Mouse (Mus musculus): Measurements from ENCODE around the gene Cpt1a.

Gene Cpt1a

DNA sequence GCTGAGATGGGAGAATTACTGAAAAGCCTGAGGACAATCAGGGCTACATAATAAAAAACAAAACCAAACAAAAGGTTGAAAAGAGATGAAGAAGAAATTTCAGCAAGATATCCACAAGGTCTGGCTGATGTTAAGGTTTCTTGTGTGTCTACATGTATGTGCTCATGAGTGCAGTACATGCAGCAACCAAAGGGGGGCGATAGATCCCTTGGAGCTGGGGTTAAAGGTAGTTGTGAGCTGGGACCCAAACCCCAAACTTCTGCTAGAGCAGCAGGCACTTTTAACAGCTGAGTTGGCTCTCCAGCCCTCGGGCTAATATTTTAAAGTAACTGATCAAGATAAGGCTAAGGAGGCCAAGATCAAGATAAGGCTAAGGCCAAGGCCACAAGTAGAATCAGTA lies 51.9 kb downstream of the Cpt1a start:
- DNase-seq, result no peak

DNA sequence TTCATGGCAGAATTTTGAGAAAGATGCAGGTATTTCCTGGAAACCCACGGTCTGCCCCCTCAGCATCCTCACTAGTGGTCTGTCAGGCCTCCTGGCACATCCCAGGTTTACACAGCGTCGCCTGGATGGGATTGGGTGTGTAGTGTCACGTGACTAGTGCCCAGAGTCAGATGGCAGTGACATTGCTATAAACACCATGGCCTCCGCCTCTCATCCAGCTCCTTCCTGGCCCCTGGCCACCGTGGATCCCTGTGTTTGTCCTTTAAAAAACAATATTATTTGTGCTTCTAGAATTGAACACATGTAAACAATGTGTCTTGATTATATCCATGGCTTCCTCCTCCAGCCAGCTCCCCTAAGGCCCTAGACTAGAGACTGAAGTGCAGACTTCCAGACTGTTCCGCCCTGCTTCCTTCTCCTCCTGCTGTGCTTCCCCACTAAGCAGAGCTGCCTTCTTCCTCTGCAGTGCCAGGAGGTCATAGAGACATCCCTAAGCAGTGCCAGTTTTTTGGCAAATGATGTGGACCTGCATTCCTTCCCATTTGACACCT lies 53.9 kb downstream of the Cpt1a start:
- no peak for DNase-seq

DNA sequence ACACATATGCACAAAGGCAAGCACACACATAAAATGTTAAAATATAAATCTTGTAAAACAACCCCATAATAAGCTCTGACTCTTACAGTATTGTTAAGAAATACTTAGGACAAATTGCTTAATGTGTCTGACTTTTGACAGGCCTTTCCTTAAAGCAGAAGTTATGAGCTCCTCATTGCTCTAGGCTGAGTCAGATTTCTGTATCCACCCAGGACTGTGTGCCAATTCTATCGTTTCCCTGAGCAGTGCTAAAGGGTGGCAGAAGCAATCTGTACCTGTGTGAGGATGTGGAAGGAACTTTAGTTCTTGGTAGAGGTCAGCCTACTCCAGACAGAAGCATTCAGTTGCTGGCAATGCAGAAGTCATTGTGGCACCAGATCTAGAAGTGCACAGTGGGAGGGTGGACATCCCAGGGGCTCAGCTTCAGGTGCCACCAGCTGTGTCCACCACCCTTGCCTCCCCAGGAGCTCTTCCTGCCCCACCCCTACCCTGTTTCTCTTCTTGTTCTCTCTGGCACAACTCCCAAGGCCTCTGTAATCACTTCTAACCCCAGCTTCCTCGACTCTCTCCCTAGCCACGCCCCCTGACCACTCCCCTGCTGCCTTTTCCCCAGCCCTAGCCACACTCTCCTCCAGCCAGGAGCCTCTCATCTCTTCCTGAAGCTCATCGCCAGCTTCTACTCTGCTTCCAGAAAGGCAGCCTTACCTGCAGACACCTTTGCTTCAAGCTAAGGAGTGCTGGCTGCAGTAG lies 55.0 kb downstream of the Cpt1a start:
- no peak for DNase-seq

DNA sequence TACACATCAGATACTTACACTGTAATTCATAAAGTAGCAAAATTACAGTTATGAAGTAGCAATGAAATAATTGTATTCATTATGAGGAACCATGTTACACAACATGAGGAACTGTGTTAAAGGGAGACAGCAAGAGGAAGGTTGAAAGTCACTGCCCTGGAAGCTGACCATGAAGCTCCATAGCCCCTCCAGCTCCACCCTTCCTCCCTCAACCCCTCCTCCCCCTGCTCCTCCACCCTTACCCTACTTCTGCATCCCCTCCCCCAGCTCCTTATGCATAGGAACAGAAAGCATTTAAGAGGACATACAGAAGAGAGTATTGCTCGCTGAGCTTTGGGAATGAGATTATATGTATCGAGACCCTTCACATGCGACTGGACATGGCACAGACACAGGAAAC lies 56.5 kb downstream of the Cpt1a start:
- DNase-seq, result no peak

DNA sequence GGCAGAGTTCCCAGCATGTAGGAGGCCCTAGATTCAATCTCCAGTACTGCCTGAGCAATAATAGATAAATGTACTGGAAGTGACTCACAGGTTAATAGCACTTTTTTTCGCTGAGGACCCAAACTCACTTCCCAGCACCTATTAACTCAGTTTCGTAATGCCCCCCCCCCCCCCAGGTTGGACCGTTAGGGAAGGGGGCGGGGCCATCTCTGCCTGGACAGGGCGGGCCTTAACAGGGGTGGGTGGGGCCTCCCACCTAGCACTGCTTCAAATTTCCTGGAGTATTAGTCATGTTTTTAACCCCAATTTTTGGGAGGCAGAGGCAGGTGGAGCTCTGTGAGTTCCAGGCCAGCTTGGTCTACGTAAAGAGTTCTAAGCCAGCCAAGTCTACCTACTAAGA lies 65.9 kb downstream of the Cpt1a start:
- DNase-seq, result no peak

DNA sequence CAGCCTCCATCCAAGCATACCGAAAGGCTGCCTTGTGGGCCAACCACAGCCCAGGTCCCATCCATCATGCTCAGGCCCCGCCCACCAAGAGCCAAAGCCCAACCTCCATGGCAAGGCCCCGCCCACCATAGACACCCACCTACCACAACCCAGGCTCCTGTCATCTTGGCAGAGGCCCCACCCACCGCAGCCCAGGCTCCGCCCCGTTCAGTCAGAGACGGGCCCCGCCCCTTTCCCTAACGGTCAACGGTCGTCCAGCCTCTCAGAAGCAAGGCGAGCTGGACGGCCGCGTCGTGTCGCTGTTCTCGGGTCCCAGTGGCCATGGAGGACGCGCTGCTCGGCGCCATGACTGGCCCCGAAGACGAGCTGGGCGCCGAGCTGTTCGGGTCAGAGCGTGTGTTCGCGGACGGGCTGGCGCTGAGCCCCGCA lies 66.5 kb downstream of the Cpt1a start, which contains the start of gene Tesmin:
Tesmin (plus strand) TSS at position 229 of the 429 bp plus-strand sequence.
- DNase-seq, result peak; percentile 25

DNA sequence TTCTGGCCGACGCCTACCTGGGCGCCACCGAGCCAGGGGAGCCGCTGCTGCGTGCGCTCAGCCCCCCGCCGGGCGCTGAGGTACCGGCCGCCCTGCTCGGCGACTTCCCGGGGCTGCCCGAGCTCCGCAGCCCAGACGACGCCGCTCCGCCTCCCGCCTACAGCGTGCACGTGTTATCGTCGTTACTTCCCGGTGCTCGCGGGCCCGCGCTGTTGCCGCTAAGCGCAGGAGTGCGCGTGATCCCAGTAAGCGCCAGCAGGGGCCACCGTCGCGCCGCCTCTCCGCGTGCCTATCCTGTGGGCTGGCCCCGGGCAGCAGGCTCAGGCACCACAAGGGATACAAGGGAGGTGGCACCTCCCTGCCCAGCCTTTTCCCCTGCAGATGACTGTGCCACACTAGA lies 67.0 kb downstream of the Cpt1a start:
- DNase-seq, result peak; percentile 34

DNA sequence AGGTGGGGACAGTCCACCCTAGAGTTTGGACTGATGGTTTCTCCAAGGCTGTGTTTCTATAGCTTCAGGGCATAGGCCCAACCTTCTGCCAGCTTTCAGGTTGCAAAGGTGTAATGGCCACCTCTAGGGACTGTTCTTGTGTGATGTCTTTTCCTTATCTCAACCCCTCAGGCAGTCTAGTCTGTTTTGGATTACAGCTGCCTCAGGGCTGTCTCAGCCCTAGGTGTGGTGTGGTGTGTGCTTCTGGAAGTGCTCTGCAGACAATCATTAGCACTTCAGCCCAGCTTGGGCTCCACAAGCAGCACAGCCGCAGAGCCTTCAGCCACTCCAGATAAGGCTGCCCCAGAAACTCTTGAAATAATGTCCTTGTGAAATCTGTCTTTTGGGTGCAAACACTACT lies 70.2 kb downstream of the Cpt1a start:
- no peak for DNase-seq

DNA sequence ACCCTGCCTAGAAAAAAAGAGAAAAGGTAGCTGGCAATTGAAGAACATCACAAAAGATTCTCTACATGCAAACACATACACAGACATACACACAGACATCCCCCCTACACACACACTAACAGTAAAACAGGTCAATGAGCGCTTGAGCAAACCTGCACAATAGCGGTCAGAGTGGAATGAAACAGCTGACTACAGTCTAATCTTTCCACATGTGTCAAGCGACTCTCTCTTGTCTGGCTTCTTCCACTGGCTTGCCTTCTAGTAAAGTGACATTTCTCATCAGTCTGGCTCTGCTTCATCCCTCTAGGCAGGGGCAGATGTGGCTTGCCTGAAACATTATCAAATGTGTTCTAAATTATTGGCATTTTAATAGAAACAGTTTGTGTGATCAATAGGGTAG lies 72.1 kb downstream of the Cpt1a start:
- no peak for DNase-seq

DNA sequence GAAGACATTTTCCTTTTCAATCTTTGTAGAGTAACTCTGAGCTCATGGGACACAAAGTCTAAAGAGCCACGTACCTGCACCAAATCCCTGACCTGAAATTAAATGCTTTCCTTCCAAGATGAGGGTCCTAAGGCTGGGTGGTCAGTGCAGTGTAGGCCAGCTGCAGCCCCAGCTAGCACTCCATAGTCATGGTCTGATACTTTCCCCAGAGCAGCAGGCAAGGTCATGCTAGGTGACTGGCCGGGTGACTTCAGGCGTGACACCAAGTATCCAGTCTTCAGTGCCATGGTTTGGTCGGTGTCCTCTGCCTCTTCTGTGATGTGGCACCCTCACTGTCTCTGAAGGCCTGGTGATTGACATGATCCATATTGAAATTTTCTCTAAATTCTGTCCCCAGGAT lies 77.9 kb downstream of the Cpt1a start:
- DNase-seq, result no peak

DNA sequence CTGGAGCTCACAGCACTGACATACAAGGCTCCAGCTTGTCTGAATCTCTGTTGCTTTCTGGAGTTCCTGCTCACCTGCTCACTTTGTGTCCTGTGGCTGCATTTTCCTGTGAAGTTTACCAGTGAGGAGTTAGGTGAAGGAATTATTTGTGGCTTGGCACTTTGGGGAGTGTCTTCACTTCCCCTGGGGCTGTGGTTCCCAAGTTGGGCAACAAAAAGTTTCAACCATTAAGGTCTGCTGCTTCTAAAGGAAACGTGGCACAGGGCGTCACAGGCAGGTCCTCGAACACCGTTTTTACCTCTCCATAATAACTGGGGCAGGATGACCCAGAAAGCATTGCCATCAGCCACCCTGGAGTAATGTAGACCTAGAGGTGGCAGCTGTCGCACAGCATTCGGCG lies 79.4 kb downstream of the Cpt1a start:
- DNase-seq, result no peak

DNA sequence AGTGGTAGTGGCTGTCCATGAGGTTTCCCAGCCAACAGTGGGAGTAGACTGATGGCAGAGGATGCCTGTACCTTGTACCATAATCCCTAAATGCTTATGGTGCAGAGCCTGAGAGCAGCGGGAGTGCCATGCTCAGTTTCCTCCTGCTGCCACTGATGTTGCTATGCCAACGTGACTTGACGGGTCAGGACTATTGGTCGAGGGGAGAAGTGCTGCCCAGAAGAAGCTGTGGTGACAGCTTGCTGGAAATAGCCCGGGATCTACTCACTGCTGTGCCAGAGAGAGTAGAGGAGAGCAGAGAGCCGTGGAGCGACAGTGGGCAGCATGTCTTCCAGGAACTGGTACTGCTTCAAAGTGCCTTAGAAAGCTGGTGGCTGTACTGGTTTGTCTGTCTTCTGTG lies 79.8 kb downstream of the Cpt1a start:
- DNase-seq, result no peak

DNA sequence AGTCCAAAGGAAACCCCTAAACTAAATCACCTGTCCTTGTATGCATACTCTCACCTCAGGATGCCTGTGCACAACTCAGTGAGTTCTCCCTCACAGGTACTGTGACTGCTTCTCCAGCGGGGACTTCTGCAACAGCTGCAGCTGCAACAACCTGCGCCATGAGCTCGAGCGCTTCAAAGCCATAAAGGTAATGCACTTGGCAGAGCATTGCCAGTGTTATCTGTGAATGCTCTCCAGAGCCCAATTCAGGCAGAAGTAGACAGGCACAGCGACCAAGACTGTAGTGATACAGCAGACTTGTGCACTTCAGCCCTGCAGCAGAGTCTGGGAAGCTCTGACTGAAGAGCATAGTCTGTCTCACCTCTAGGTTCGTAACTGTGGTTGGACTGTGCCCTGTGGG lies 80.3 kb downstream of the Cpt1a start:
- no peak for DNase-seq

DNA sequence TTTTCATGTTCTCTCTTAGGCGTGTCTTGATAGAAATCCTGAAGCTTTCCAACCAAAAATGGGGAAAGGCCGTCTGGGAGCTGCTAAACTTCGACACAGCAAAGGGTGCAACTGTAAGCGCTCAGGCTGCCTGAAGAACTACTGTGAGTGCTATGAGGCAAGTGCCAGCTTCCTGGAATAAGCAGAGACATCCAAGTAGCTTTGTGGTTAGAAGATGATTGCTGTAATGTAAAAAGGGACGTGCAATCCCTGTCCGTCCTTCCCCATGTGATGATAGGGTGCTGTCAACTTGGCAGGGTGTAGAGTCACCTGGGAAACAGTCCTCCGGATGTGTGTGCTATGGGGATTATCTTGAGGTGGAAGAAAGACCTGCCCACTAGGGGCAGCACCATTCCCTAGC lies 81.9 kb downstream of the Cpt1a start:
- DNase-seq, result no peak

DNA sequence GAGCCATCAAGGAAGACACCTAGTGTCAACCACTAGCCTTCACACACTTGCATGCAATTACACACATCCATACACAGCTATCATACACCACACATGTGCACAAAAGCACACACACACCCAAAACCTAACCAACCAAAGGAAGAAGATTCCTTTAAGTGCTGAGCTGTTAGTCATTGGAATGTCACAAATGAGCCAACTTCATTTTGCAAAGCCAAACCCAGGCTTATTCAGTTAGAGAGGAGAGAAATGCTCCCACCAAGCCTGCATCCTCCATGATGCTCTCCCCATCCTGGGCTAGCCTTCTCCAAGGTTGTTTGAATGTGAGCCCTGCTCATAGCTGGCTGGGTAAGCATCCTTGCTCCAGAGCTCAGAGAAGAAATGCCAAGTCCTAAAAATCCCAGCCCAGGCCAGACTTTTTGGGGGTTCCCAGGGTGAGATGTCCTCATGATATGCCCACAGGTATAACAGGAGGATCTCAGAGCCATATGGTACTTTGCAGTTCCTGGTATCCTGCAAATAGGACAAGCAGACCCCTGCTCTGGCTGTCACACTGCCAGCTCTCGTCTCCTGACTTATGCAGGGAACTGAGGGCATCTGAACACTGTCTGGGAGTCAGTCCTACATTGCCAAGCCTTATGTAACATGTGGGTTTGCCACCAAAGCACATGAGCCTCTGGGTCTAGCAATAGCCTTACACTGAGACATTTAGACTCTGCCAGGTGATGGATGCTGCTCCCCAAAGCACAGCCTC lies 83.6 kb downstream of the Cpt1a start:
- no peak for DNase-seq

DNA sequence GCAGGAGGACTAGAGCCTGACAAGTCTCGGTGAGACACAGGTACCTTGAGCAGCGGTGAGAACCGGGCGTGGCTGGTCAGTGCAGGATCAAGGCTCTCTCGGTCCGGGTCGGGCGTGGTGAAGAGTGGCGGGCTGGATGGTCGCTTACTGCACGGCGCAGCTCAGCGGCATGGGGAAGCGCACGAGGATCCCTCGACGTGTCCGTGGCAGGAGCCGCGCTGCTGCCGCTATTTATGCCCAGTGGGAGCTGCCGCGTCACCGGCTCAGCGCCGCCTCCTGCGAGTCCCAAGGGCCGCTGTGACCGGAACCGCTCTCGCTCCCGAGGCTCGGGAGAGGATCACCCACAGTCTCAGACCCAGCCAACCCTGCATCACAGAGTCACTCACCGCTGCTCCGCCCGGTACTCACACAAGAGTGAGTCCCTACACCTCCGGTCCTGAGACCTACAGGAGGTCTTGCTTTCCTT lies 92.2 kb downstream of the Cpt1a start, which contains the start of gene Gal:
Gal (minus strand) TSS at position 277 of the 466 bp plus-strand sequence.
- no peak for DNase-seq

DNA sequence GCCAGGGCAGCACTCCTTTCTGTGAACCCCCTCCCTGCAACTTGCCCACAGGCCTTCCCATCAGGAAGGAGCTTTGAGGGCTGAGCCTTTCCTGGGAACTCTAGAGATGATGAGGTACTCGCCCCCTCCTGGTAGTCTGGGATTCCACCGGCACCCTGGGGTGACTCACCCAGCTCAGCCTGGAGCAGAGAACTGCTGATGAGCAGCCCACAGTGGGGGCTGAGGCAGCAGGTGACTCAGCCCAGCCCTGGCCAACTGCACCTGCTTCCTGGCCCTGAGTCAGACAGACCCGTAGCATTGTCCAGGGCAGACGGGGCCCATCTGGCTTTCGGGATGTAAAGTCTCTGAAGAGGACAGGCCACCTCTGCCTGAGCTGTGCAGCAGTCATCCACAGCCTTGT lies 97.1 kb downstream of the Cpt1a start:
- DNase-seq, result no peak

DNA sequence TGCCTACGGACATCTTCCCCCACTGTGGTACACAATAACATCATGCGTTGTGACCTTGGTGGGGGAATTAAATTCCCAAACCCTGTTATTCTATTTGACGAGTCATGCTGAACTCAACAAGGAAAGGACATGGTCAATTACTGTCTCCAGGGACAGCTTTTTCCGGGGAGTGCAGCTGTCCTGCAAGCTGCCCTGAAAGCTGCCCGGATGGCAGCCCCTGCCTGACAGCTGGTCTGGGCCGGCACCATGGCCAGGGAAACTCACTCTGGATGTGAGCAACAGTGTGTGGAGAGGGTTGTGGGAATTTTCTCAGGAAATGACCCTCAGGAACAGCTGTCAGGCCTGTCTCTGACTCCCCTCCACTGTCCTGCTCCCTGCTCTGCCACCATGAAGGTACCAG lies 100.4 kb downstream of the Cpt1a start:
- DNase-seq, result no peak

DNA sequence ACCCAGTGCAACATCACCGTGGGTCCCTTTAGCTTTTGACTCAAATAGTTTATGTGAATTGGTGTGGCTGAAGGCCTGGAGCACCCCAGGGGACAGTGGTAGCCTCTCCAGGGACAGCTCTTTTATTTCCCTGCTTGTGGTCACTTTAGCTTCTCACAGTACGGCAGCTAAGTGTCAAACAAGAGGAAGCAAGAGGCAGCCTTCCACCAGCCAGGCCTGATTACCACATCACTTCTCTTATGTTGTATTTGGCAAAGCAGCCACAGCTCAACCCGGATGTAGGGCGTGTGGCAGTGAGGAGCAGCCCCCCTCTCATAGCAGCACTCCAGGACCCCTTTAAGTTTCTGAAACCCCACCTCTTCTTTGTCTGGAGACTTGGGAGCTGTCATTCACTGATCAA lies 100.8 kb downstream of the Cpt1a start:
- DNase-seq, result no peak

DNA sequence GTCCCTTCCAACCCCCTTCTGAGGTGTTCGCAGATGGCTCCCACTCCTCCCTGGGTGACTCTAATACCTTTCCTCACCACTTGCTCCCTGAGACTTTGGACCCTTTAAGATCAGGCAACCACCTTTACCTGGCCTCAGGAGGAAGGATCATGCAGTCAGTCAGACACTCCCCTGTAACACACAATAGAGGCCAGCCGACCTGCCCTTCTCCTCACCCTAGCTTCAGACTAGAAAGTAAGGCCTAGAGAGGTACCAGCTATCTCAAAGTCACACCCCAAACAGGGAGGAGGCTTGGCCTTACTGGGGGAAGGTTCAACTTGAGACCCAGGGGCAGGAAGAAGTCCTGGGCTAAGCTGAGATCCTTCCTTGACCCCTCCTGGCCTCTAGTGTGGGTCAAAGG lies 102.1 kb downstream of the Cpt1a start:
- DNase-seq, result no peak

DNA sequence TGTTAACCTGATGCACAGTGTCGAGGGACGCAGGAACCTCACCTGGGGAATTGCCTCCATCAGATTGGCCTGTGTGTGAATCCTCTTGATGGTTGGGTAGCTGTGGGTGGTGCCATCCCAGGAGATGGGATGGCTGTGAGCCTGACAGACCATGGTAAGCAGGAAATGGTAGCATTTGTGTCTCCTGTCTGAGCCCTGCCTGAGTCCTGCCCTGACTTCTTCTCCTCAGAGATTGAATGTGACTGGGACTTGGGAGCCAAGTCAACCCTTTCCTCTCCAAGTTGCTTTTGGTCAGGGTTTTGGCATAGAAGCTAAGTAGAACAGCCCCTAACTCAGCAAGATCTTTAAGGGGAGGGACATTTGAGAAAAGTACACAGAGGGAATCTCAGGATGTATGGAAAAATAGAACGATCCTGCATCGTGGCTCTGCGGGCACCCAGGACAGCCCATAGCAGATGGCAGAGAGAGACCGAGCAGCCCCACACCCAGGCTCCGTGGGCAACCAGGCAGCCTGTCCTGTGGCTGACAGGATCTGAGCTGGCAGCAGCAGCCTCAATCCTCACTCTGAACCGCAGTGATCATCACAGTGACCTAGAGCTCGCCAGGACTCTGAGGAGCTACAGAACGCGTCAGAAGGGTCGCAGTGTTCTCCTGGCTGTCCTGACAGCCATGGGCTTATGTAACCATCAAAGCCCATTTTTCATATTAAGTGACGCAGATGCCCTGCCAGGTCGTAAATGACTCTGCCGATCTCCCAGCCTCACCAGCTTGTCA lies 106.1 kb downstream of the Cpt1a start:
- no peak for DNase-seq

DNA sequence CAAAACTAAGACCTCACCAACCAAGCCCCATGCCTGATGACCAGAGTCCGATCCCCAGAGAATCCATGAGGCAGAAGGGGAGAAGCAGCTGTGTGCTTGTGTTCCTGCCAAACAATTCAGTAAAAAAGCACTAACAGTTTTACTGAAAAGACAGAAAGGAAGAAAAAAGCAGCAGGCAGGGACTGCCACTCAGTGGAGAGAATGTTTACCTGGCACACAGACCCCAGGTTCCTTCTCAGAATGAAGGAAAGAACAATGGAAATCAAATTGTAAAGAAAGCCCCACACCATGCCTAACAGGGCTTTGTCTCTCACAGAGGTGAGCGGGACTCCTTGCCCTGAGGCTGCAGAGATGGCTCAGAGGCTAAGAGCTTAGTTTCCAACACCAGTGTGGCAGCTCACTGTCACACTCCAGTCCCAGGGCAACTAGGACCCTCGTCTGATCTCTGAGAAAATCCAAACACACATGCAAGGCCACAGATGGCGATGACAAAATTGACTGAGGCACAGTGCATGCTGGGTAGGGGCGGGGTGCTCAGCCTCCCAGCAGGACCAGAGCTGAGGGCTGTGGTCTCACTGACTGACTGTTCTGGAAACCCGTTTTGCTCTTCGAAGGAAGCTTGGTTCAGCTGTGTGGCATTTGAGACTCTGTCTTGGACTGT lies 107.2 kb downstream of the Cpt1a start:
- no peak for DNase-seq

DNA sequence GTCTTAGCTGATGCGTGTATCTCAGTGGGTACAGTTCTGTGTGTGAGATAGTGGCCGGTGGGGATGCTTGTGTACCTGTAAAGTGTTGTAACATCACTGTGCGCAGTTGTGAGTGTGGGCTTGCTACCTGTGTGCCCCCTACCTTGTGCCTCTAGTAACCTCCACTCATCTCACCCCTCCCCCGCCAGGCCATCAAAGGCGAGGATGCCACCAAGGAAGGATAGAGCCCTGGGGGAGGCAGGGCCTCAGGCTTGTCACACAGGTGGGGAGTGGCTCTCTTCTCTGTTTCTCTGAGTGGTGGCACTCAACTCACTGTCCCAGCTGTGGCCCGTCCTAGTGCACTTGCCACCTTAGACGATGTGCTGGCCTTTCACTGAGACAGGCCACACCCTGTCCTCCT lies 108.9 kb downstream of the Cpt1a start:
- DNase-seq, result no peak
